ENCODE assay signal across 16 mouse cellular contexts in genomic region chr3:116601781-116602180, GRCm38 (mm10). TPM values are rescaled to one million over a fixed set of nuclear protein-coding genes. Genes with fewer than 3 reads are reported as not detected.
"Had no signal": no experiment of that assay in that cellular context is flagged by ENCODE, and none has a peak within 500 bp of the region (broad histone marks: within the 10 kb centered on the region; RNA-seq: fewer than 3 reads in every experiment).

No protein-coding gene starts in this region.

- H3K4me3 ChIP-seq: midbrain, embryonic 13.5 days; midbrain, embryonic 15.5 days; neural tube, embryonic 12.5 days; stomach, embryonic 15.5 days had no signal

- H3K36me3 ChIP-seq: midbrain, embryonic 13.5 days; midbrain, embryonic 15.5 days; stomach, embryonic 15.5 days had no signal

- ATAC-seq: midbrain, embryonic 13.5 days; midbrain, embryonic 15.5 days had no signal

- H3K27me3 ChIP-seq: midbrain, embryonic 13.5 days; midbrain, embryonic 15.5 days; neural tube, embryonic 12.5 days; stomach, embryonic 15.5 days had no signal

- H3K9me3 ChIP-seq: midbrain, embryonic 13.5 days; midbrain, embryonic 15.5 days; neural tube, embryonic 12.5 days; stomach, embryonic 15.5 days had no signal

- H3K9ac ChIP-seq: lung, embryonic 14.5 days; midbrain, embryonic 13.5 days; midbrain, embryonic 15.5 days; neural tube, embryonic 12.5 days; stomach, embryonic 15.5 days had no signal

- H3K4me1 ChIP-seq: midbrain, embryonic 13.5 days; midbrain, embryonic 15.5 days; neural tube, embryonic 12.5 days; stomach, embryonic 15.5 days had no signal

- H3K27ac ChIP-seq: macrophage; midbrain, embryonic 13.5 days; midbrain, embryonic 15.5 days; neural tube, embryonic 12.5 days; stomach, embryonic 15.5 days; stomach, postnatal 0 days had no signal

- DNase-seq: lung, adult 18-20 months; lung, embryonic 14.5 days; lung, postnatal 10 days; right cerebral cortex, postnatal 14 days; thymus, adult 2 months; thymus, postnatal 25 days; thymus, postnatal 4 days had no signal

RNA-seq across cellular contexts. Expression of gene Lrrc39, which starts 39.0 kb away (rescaled TPM):
- total RNA-seq: midbrain, postnatal 0 days; monocyte, adult 5-6 weeks had no signal
- polyA plus RNA-seq: testis, adult 2 months had no signal
